Mouse (Mus musculus): ENCODE measurements around the gene Ccdc177.
A peak's percentile ranks its signal among the peaks of the same experiment; 100 is the strongest.

Gene Ccdc177

GRCm38 (mm10) chr12:80785005-80785404 lies 24.5 kb upstream of the Ccdc177 start:
- DNase-seq (ENCODE audit: low spot score) = no peak

GRCm38 (mm10) chr12:80783889-80784288 lies 23.4 kb upstream of the Ccdc177 start:
- no peak for DNase-seq (ENCODE audit: low spot score)

DNA sequence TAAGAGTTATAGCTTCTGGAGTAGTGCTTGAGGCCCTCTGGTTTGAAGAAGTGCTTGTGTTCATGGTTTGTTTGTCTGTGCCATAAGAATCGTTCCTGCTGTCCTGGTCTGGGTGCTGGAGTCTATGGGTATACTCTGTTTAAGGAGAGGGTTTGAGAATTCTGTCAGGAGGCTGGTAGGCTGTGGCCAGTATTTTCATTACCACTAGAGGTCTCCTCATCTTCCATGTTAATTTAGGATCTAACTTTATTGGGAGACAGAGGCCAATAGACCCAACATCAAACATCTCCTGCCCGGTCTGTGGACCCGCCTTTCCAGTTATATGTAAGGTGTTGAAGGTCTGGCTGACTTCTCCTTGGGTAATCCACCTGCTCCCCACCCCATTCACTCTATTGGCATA lies 22.4 kb upstream of the Ccdc177 start:
- no peak for DNase-seq (ENCODE audit: low spot score)

GRCm38 (mm10) chr12:80782190-80782589 lies 21.7 kb upstream of the Ccdc177 start:
- no peak for DNase-seq (ENCODE audit: low spot score)

DNA sequence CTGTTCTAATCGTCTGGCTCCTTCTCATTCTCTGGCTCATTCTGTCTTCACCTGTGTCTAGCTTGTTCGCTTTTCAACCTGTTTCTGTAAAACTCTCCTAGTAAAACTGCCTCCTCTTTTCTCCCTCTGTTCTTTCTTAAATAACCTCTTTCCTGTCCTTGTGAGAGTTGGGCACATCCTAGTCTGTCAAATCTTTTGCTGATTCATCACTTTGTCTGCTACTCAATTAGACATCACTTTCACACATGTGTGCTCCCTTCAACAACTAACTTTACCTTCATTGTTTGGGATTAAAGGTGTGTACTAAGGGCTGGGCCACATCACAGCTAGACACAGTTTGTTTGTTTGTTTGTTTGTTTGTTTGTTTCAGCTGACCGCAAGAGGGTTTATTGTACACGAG lies 19.3 kb upstream of the Ccdc177 start:
- DNase-seq (ENCODE audit: low spot score) = no peak

- no peak for DNase-seq (ENCODE audit: low spot score)
Measured at GRCm38 (mm10) chr12:80778188-80778936, 17.9 kb upstream of the Ccdc177 start.

GRCm38 (mm10) chr12:80776046-80776634 lies 15.7 kb upstream of the Ccdc177 start:
- no peak for DNase-seq (ENCODE audit: low spot score)

GRCm38 (mm10) chr12:80774786-80775185 lies 14.3 kb upstream of the Ccdc177 start:
- DNase-seq (ENCODE audit: low spot score) = no peak

GRCm38 (mm10) chr12:80769697-80770096 lies 9.2 kb upstream of the Ccdc177 start:
- peak; percentile 63 for DNase-seq (ENCODE audit: low spot score)

GRCm38 (mm10) chr12:80764116-80764515 lies 3.6 kb upstream of the Ccdc177 start:
- no peak for DNase-seq (ENCODE audit: low spot score)

DNA sequence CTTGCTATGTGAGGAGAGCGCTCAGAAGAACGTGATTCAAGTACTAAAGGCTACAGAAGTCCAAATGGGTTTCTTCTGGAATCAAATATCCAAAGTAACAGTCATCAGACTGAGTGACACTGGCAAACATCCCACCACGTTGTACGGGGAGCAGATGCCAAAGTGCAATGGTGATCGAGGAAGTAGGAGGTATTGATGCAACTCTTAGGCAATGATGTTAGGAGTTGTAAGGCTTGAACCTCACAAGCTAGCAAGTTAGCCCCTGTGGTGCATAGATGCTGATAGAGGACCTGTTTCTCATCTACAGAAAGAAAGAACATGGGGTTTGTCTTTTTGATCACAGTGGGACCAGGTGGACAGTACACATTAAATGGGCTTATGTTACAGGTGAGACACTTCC lies 2.5 kb upstream of the Ccdc177 start:
- no peak for DNase-seq (ENCODE audit: low spot score)

- DNase-seq (ENCODE audit: low spot score) = no peak
Measured at GRCm38 (mm10) chr12:80759713-80760395, 633 bp downstream of the Ccdc177 start.

GRCm38 (mm10) chr12:80759387-80759712 lies 1.1 kb downstream of the Ccdc177 start:
- no peak for DNase-seq (ENCODE audit: low spot score)

DNA sequence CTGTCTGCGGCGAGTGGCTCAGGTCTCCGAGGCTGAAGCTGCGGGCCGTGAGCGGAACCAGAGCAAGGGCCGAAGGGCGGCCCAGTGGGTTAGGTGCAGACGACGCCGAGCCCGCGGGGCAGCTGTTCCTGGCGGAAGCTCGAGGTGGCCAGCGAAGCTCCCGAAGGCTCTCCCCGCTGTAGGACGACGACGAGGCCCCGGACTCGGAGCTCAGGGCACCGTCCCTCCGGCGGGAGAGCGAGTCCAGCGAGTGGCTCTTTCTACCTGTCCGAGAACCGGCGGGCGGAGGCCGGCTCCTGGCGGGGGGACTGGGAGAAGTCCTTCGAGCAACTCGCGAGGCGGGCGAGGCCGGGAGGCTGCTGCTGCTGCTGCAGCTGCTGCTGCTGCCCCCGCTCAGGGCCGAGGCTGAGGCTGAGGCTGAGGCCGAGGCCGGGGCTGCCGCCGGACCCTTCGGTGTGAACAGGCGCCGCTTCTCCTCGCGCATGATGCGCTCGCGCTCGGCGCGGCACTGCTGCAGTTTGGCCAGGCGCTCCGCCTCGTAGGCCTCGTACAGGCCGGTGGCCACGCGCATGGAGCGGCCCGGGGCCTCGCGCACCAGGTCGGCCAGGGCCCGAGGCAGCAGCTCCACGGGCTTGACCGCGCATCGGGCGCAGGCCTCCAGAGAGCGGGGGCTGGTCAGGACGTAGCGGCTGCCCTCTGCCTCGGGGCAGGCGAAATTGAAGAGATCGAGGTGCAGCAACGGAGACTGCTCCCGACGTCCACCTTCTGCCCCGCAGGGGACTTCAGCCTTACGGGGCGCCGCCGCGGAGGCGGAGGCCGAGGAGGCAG lies 1.7 kb downstream of the Ccdc177 start:
- DNase-seq (ENCODE audit: low spot score) = peak; percentile 27

DNA sequence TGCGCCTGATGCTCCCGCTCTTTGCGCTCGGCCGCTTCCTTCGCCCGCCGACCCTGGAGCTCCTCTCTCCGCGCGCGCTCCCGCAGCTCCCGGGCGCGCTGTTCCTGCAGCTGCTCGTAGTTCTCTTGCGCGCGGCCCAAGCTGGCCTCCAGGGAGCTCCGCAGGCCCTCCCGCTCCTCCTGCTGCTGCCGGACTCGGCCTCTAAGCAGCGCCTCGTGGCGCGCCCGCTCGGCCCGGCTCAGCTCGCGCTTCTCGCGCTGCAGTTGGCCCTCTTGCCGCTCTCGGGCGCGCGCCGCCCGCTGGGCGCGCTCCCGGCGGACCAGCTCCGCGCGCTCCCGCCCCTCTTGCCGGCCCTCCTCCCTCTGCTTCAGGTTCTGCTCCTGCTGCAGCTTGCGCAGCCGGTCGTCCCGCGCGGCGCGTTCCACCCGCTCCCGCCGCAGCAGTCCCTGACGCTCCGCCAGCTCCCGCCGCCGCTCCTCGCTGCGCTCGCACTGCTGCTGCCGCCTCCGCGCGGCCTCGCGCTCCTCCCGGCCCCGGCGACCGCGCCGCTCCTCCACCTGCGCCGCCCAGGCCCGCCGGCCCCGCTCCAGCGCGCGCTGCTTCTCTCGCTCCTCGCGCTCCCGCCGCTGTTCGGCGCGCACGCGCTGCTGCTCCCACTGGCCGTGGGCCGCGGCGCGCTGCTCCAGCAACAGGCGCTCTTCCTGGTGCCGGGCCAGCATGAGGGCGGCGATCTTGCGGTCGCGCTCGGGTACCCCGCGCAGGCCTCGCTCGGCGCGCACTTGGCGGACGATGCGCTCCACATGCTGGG lies 2.5 kb downstream of the Ccdc177 start:
- DNase-seq (ENCODE audit: low spot score) = peak; percentile 56

GRCm38 (mm10) chr12:80751556-80751955 lies 8.9 kb downstream of the Ccdc177 start:
- DNase-seq (ENCODE audit: low spot score) = no peak

DNA sequence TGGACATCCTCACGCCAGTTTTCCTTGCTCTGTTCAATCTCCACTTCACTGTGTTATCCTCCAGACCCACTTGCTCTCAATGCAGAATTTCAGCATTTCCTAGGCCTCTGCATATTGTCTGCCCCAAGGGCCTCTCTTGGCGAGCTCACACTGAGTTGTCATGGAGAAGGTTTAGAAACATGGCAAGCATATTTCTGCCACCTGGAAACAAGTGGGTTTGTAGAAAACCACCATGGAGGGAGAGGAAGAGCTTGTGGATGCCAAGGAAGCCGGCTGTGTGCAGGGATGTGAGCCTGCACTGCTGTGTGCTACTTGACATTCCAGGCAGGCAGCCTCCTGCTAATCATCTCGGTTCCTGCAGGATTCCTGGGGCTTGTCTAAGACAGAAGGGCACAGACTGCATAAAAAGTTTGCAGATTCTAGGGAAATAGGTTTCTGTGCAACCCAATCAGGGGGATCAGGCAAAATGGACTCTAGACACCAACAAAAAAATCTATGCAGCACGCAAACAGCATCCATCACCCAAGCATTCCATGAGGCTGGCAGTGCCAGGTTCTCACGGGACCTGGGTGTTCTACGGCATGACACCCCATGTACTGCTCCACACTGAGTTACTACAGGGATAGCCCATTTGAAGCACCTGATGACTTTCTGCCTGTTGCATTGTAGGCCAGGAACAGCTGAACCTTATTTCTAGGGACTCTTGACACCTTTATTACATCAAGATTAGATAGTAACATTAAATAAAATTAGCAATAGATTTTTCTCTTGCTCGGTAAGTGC lies 14.3 kb downstream of the Ccdc177 start:
- DNase-seq (ENCODE audit: low spot score) = no peak

GRCm38 (mm10) chr12:80744614-80745013 lies 15.9 kb downstream of the Ccdc177 start:
- DNase-seq (ENCODE audit: low spot score) = no peak

DNA sequence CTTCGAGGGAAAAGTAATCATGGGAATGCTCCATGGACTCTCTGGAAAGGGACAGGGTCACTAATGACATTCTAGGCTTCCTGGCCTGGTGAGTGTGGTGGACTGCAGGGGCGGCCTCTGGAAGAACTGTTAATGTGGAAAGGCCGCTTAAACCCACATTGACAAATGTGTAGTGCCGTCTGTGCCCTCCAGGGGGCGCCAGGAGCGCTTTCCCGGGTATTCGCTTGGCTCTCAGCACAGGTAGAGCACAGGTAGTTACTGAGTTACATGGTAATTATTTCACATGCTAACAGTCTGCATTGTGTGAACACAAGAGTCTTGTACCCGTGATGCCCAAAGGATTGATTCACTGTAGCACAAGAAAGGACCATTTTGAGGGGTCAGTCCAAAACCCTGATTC lies 21.0 kb downstream of the Ccdc177 start:
- DNase-seq (ENCODE audit: low spot score) = peak; percentile 24

DNA sequence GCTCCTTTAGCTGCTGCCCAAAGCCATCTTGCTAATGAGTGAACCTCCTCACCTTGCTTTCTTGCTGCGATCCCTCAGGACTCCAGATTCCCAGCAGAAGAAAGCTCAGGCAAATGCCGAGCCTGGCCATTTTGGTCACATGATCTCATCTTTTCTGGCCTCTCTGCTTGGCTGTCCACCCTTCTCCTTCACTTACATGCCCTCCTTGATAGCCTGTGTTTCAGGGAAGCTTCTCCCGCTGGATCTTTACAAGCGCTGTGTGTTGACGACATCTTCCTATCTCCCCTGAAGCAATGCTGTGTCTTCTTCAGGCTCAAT lies 23.2 kb downstream of the Ccdc177 start:
- no peak for DNase-seq (ENCODE audit: low spot score)
